Mouse (Mus musculus) lung, adult 2 months (tissue): ENCODE data around the gene Ncoa3.

Source experiments
- CTCF ChIP-seq: fragments of 200-500 bp; IDR thresholded peaks from 2 replicates; pipeline ENCODE4 v1.5.1; 2011; ENCODE audit warnings: mild to moderate bottlenecking, low read length, control low read depth; ENCODE audit not compliant: insufficient read depth
- POLR2A ChIP-seq: fragments of 200-500 bp; IDR thresholded peaks from 2 replicates; pipeline ENCODE4 v1.6.1; 2011; ENCODE audit warnings: low read depth, mild to moderate bottlenecking, control low read depth, low read length, borderline replicate concordance; ENCODE audit errors: extremely low read depth

DNA sequence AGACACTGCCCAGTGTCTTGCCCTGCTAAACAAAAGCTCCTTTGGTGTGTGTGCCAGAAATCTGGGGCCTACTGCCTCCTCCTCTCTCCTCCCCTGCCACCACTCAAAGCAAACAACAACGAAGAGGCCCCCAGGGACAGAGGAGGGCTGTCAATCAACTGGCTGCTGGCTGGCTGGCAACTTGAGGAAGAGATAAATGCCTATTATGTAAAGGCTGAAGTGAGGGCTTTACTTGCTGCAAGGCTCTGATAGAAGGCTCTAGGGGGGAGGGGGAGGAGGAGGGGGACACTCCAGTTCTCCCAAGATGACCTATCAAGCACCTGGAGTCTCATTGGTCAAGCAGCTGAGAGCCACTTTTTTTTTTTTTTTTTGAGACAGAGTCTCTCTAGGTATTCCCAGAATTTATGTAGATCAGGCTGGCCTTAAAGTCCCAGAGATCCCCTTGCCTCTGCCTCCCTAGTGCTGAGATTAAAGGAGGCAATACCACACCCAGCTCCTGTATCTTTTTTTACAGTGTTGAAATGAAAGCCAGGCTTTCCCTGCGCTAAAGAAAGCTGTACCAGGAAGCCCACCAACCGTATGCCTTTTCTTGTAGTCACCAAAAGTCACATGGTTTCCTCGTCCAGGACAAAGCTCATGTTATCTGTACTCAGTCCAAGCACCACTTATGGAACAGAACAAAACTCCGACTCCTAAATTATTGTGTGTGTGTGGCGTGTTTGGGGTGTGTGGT is 24.4 kb upstream of the Ncoa3 start:
- TF ChIP-seq CTCF: no peak
- TF ChIP-seq POLR2A: no peak
